Comparison of ENCODE assay signal across 29 mouse cellular contexts in the genomic region with DNA sequence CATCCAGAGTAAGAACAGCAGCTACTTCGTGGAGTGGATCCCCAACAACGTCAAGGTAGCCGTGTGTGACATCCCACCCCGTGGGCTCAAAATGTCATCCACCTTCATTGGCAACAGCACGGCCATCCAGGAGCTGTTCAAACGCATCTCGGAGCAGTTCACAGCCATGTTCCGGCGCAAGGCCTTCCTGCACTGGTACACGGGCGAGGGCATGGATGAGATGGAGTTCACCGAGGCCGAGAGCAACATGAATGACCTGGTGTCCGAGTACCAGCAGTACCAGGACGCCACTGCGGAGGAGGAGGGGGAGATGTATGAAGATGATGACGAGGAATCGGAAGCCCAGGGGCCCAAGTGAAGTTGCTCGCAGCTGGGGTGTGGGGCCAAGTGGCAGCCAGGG. TPM values are rescaled to one million over a fixed set of nuclear protein-coding genes. Genes with fewer than 3 reads are reported as not detected.
DNase-seq lines count a peak whose midpoint lies in the region; ATAC-seq and TF ChIP-seq lines count a peak whose summit lies in the region.
"Had no signal": no experiment of that assay in that cellular context is flagged by ENCODE, and none has a peak within 500 bp of the region (broad histone marks: within the 10 kb centered on the region; RNA-seq: fewer than 3 reads in every experiment).

No protein-coding gene starts in this region.

- H3K27me3 ChIP-seq in forebrain, embryonic 13.5 days: no peaks in the 10 kb centered on the region
- 0 out of 2 replicates have a peak, but pooled peaks cover 3% of the 10 kb centered on the region for H3K27me3 ChIP-seq in forebrain, embryonic 10.5 days (ENCODE audit: poor library complexity, severe bottlenecking)
- H3K27me3 ChIP-seq in intestine, embryonic 14.5 days (replicated peaks; ENCODE audit: control insufficient read depth, insufficient read depth, low read length): no peaks in the 10 kb centered on the region
- 0 out of 2 replicates have a peak, but pooled peaks cover 2% of the 10 kb centered on the region for H3K27me3 ChIP-seq in intestine, embryonic 15.5 days (replicated peaks)
- H3K27me3 ChIP-seq in G1E (ENCODE audit: insufficient read depth, low read length): peaks cover 20% of the 10 kb centered on the region
- H3K27me3 ChIP-seq: CH12.LX; embryonic facial prominence, embryonic 13.5 days; hindbrain, embryonic 13.5 days had no signal

- H3K4me1 ChIP-seq in forebrain, embryonic 13.5 days: peaks cover 21% of the 10 kb centered on the region
- H3K4me1 ChIP-seq in forebrain, embryonic 10.5 days: peaks cover 14% of the 10 kb centered on the region
- H3K4me1 ChIP-seq in intestine, embryonic 14.5 days (replicated peaks; ENCODE audit: control insufficient read depth, insufficient read depth, low read length): no peaks in the 10 kb centered on the region
- no peaks in the 10 kb centered on the region for H3K4me1 ChIP-seq in intestine, embryonic 15.5 days (replicated peaks)
- peaks cover 33% of the 10 kb centered on the region for H3K4me1 ChIP-seq in G1E (ENCODE audit: insufficient read depth, low read depth, low read length)

- H3K4me3 ChIP-seq in forebrain, embryonic 13.5 days: no peak overlapping the region
- no peak overlapping the region for H3K4me3 ChIP-seq in forebrain, embryonic 10.5 days
- no peak overlapping the region for H3K4me3 ChIP-seq in intestine, embryonic 14.5 days (ENCODE audit: low read depth, low read length)
- H3K4me3 ChIP-seq in intestine, embryonic 15.5 days (replicated peaks): no peak overlapping the region
- no peak overlapping the region for H3K4me3 ChIP-seq in G1E (ENCODE audit: low read depth, low read length)
- H3K4me3 ChIP-seq: embryonic facial prominence, embryonic 10.5 days; embryonic facial prominence, embryonic 13.5 days; hindbrain, embryonic 13.5 days had no signal

- peaks cover 65% of the 10 kb centered on the region for H3K36me3 ChIP-seq in forebrain, embryonic 13.5 days (ENCODE audit: poor library complexity, severe bottlenecking)
- peaks cover 52% of the 10 kb centered on the region for H3K36me3 ChIP-seq in forebrain, embryonic 10.5 days (replicated peaks)
- no peaks in the 10 kb centered on the region for H3K36me3 ChIP-seq in intestine, embryonic 14.5 days (ENCODE audit: control insufficient read depth, insufficient read depth, low read length)
- no peaks in the 10 kb centered on the region for H3K36me3 ChIP-seq in intestine, embryonic 15.5 days
- no peaks in the 10 kb centered on the region for H3K36me3 ChIP-seq in G1E (replicated peaks)
- H3K36me3 ChIP-seq: heart, embryonic 12.5 days; heart, embryonic 15.5 days had no signal

- DNase-seq in forebrain, embryonic 10.5 days (ENCODE audit: extremely low spot score, low spot score): no peak
- DNase-seq in intestine, embryonic 14.5 days (ENCODE audit: low spot score): peak; percentile 48
- DNase-seq in G1E (ENCODE audit: low spot score): peak; percentile 0
- DNase-seq: adrenal gland, adult 8-10 months; adrenal gland, postnatal 25 days; B cell, adult 2 months; cerebellum, adult 11-12 months; cerebellum, adult 8-10 months; cerebellum, postnatal 36 days; embryo, embryonic 11 days; gastrocnemius, postnatal 14 days; heart, postnatal 10 days; heart, postnatal 36 days; kidney, adult 2 months had no signal

- H3K9me3 ChIP-seq in forebrain, embryonic 13.5 days (replicated peaks): 0 out of 2 replicates have a peak, but pooled peaks cover under 1% of the 10 kb centered on the region
- H3K9me3 ChIP-seq in forebrain, embryonic 10.5 days: peaks cover under 1% of the 10 kb centered on the region; the same call in 1 of the 2 replicates
- 0 out of 2 replicates have a peak, but pooled peaks cover 2% of the 10 kb centered on the region for H3K9me3 ChIP-seq in intestine, embryonic 14.5 days (ENCODE audit: control insufficient read depth, low read length)
- no peaks in the 10 kb centered on the region for H3K9me3 ChIP-seq in intestine, embryonic 15.5 days
- H3K9me3 ChIP-seq in G1E (replicated peaks): no peaks in the 10 kb centered on the region
- H3K9me3 ChIP-seq: embryonic facial prominence, embryonic 10.5 days; embryonic facial prominence, embryonic 13.5 days; heart, embryonic 15.5 days had no signal

- H3K4me2 ChIP-seq in forebrain, embryonic 13.5 days: 0 out of 2 replicates have a peak overlapping the region, but pooled peaks have one; percentile 10
- H3K4me2 ChIP-seq in intestine, embryonic 14.5 days (ENCODE audit: low read length): no peak overlapping the region
- H3K4me2 ChIP-seq in intestine, embryonic 15.5 days (replicated peaks): no peak overlapping the region
- H3K4me2 ChIP-seq: hindbrain, embryonic 13.5 days had no signal

- no peak for ATAC-seq in forebrain, embryonic 13.5 days
- no peak for ATAC-seq in intestine, embryonic 14.5 days (replicated peaks; ENCODE audit: low FRiP score, low TSS enrichment, low read depth)
- ATAC-seq in intestine, embryonic 15.5 days: no peak
- no peak for ATAC-seq in G1E (ENCODE audit: extremely low read depth, insufficient number of reproducible peaks, low FRiP score, poor library complexity, severe bottlenecking)
- ATAC-seq in granulocyte monocyte progenitor cell, adult 5-6 weeks (replicated peaks; ENCODE audit: poor library complexity, severe bottlenecking): no peak
- ATAC-seq: activated CD4-positive, CD25-positive, alpha-beta regulatory T cell, adult 4 months; intestine, postnatal 0 days had no signal

- 91% methylated on average over 19 of the region's 19 CpGs for WGBS in forebrain, embryonic 13.5 days
- WGBS in forebrain, embryonic 10.5 days: 92% methylated on average over 19 of the region's 19 CpGs
- WGBS in intestine, embryonic 14.5 days: 84% methylated on average over 19 of the region's 19 CpGs
- WGBS in intestine, embryonic 15.5 days: 88% methylated on average over 19 of the region's 19 CpGs

- H3K27ac ChIP-seq in forebrain, embryonic 13.5 days: no peak overlapping the region
- H3K27ac ChIP-seq in forebrain, embryonic 10.5 days: no peak overlapping the region
- H3K27ac ChIP-seq in intestine, embryonic 14.5 days (ENCODE audit: low read depth): no peak overlapping the region
- H3K27ac ChIP-seq in intestine, embryonic 15.5 days: no peak overlapping the region
- H3K27ac ChIP-seq: embryonic facial prominence, embryonic 10.5 days; embryonic facial prominence, embryonic 13.5 days; heart, embryonic 15.5 days; hindbrain, embryonic 10.5 days; hindbrain, embryonic 13.5 days had no signal

- TF ChIP-seq CTCF in G1E (IDR thresholded peaks at IDR 0.05; ENCODE audit: low read depth, low read length): no peak

- peak overlapping the region; percentile 8; the same call in 1 of the 2 replicates for H3K9ac ChIP-seq in forebrain, embryonic 13.5 days
- no peak overlapping the region for H3K9ac ChIP-seq in intestine, embryonic 14.5 days (ENCODE audit: low read length)
- no peak overlapping the region for H3K9ac ChIP-seq in intestine, embryonic 15.5 days
- H3K9ac ChIP-seq: hindbrain, embryonic 13.5 days had no signal

RNA-seq across cellular contexts. Expression of a gene that starts 2.0 kb away (rescaled TPM):
- polyA plus RNA-seq in forebrain, embryonic 13.5 days (2015; fragmentation: Nextera tagmentation; extraction: Ambion mirVana): 38.9 and 41.2 TPM in 2 replicates
- polyA plus RNA-seq in forebrain, embryonic 10.5 days (2016; fragmentation: Nextera tagmentation; extraction: Ambion mirVana): 45.9 and 49.9 TPM in 2 replicates
- polyA plus RNA-seq in intestine, embryonic 14.5 days (2014; fragmentation: Nextera tagmentation; extraction: Ambion mirVana): 32.6 and 36.6 TPM in 2 replicates
- polyA plus RNA-seq in intestine, embryonic 15.5 days (2015; fragmentation: Nextera tagmentation; extraction: Ambion mirVana): 26.0 and 26.4 TPM in 2 replicates
- 14.4 and 18.6 TPM in 2 replicates for total RNA-seq in G1E (2014; fragmentation: Nextera tagmentation)
- total RNA-seq in G1E (2017): 12.6 and 15.1 TPM in 2 replicates
- polyA plus RNA-seq in G1E (2012): 11.4 and 16.7 TPM in 2 replicates
- 55.6 and 58.3 TPM in 2 replicates for total RNA-seq in granulocyte monocyte progenitor cell, adult 5-6 weeks (2014; fragmentation: Nextera tagmentation)
- total RNA-seq in granulocyte monocyte progenitor cell, adult 5-6 weeks (2017): 57.5 and 75.5 TPM in 2 replicates

RNA-seq across cellular contexts. Expression of a gene that starts 10.1 kb away (rescaled TPM):
- 1,305 and 1,381 TPM in 2 replicates for polyA plus RNA-seq in forebrain, embryonic 13.5 days (2015; fragmentation: Nextera tagmentation; extraction: Ambion mirVana)
- polyA plus RNA-seq in forebrain, embryonic 10.5 days (2016; fragmentation: Nextera tagmentation; extraction: Ambion mirVana): 205 and 261 TPM in 2 replicates
- 98.5 and 103 TPM in 2 replicates for polyA plus RNA-seq in intestine, embryonic 14.5 days (2014; fragmentation: Nextera tagmentation; extraction: Ambion mirVana)
- polyA plus RNA-seq in intestine, embryonic 15.5 days (2015; fragmentation: Nextera tagmentation; extraction: Ambion mirVana): 59.1 and 63.8 TPM in 2 replicates
- total RNA-seq in G1E (2014; fragmentation: Nextera tagmentation) (not detected in 2 replicates), G1E (2017) (0.41 and 0.71 TPM in 2 replicates)
- 0.14 and 0.22 TPM in 2 replicates for polyA plus RNA-seq in G1E (2012)
- total RNA-seq in granulocyte monocyte progenitor cell, adult 5-6 weeks (2014; fragmentation: Nextera tagmentation): not detected in 2 replicates
- total RNA-seq in granulocyte monocyte progenitor cell, adult 5-6 weeks (2017): not detected in 2 replicates
- total RNA-seq: gastrocnemius, adult 18-20 months had no signal

RNA-seq across cellular contexts. Expression of a gene that starts 14.4 kb away (rescaled TPM):
- polyA plus RNA-seq in forebrain, embryonic 13.5 days (2015; fragmentation: Nextera tagmentation; extraction: Ambion mirVana): 0.15 and 0.27 TPM in 2 replicates
- 0.06 and 0.07 TPM in 2 replicates for polyA plus RNA-seq in forebrain, embryonic 10.5 days (2016; fragmentation: Nextera tagmentation; extraction: Ambion mirVana)
- not detected in 2 replicates for polyA plus RNA-seq in intestine, embryonic 14.5 days (2014; fragmentation: Nextera tagmentation; extraction: Ambion mirVana)
- 0.04 TPM in 1 of 2 replicates, not detected in the other for polyA plus RNA-seq in intestine, embryonic 15.5 days (2015; fragmentation: Nextera tagmentation; extraction: Ambion mirVana)
- total RNA-seq in G1E (2014; fragmentation: Nextera tagmentation) (not detected in 2 replicates), G1E (2017) (0.12 and 0.27 TPM in 2 replicates)
- 0.01 and 0.02 TPM in 2 replicates for polyA plus RNA-seq in G1E (2012)
- 0.28 TPM in 1 of 2 replicates, not detected in the other for total RNA-seq in granulocyte monocyte progenitor cell, adult 5-6 weeks (2014; fragmentation: Nextera tagmentation)
- total RNA-seq in granulocyte monocyte progenitor cell, adult 5-6 weeks (2017): 0.05 TPM in 1 of 2 replicates, not detected in the other
- total RNA-seq: adrenal gland, postnatal 25 days; gastrocnemius, adult 18-20 months; gastrocnemius, postnatal 14 days; heart, adult 8-10 months; heart, postnatal 10 days; heart, postnatal 36 days had no signal
- polyA plus RNA-seq: activated CD4-positive, CD25-positive, alpha-beta regulatory T cell, adult 4 months; embryonic facial prominence, embryonic 10.5 days; gonadal fat pad, adult 2 months; heart, embryonic 12.5 days; heart, embryonic 15.5 days; intestine, postnatal 0 days; kidney, adult 2 months had no signal

RNA-seq across cellular contexts. Expression of a gene that starts 47.8 kb away (rescaled TPM):
- polyA plus RNA-seq in forebrain, embryonic 13.5 days (2015; fragmentation: Nextera tagmentation; extraction: Ambion mirVana): 190 and 207 TPM in 2 replicates
- polyA plus RNA-seq in forebrain, embryonic 10.5 days (2016; fragmentation: Nextera tagmentation; extraction: Ambion mirVana): 146 and 151 TPM in 2 replicates
- 164 and 170 TPM in 2 replicates for polyA plus RNA-seq in intestine, embryonic 14.5 days (2014; fragmentation: Nextera tagmentation; extraction: Ambion mirVana)
- polyA plus RNA-seq in intestine, embryonic 15.5 days (2015; fragmentation: Nextera tagmentation; extraction: Ambion mirVana): 147 and 170 TPM in 2 replicates
- 123 and 130 TPM in 2 replicates for total RNA-seq in G1E (2014; fragmentation: Nextera tagmentation)
- 125 and 133 TPM in 2 replicates for total RNA-seq in G1E (2017)
- 84.3 and 91.6 TPM in 2 replicates for polyA plus RNA-seq in G1E (2012)
- total RNA-seq in granulocyte monocyte progenitor cell, adult 5-6 weeks (2014; fragmentation: Nextera tagmentation): 110 and 113 TPM in 2 replicates
- total RNA-seq in granulocyte monocyte progenitor cell, adult 5-6 weeks (2017): 194 and 224 TPM in 2 replicates

RNA-seq across cellular contexts. Expression of a gene that starts 56.4 kb away (rescaled TPM):
- 55.9 and 60.4 TPM in 2 replicates for polyA plus RNA-seq in forebrain, embryonic 13.5 days (2015; fragmentation: Nextera tagmentation; extraction: Ambion mirVana)
- 68.8 and 69.7 TPM in 2 replicates for polyA plus RNA-seq in forebrain, embryonic 10.5 days (2016; fragmentation: Nextera tagmentation; extraction: Ambion mirVana)
- polyA plus RNA-seq in intestine, embryonic 14.5 days (2014; fragmentation: Nextera tagmentation; extraction: Ambion mirVana): 36.8 and 40.8 TPM in 2 replicates
- 43.4 and 51.2 TPM in 2 replicates for polyA plus RNA-seq in intestine, embryonic 15.5 days (2015; fragmentation: Nextera tagmentation; extraction: Ambion mirVana)
- 18.2 and 24.7 TPM in 2 replicates for total RNA-seq in G1E (2014; fragmentation: Nextera tagmentation)
- 14.2 and 20.5 TPM in 2 replicates for total RNA-seq in G1E (2017)
- 24.9 and 29.6 TPM in 2 replicates for polyA plus RNA-seq in G1E (2012)
- 38.4 and 42.1 TPM in 2 replicates for total RNA-seq in granulocyte monocyte progenitor cell, adult 5-6 weeks (2014; fragmentation: Nextera tagmentation)
- total RNA-seq in granulocyte monocyte progenitor cell, adult 5-6 weeks (2017): 21.2 and 25.0 TPM in 2 replicates

Comparison
In these comparisons a context has a peak if more than half of its experiments do, and no peak if none do; other contexts are left out.
1. RNA of a gene that starts 10.1 kb away (polyA plus RNA-seq): 1,305 to 1,381 TPM in forebrain, embryonic 13.5 days, 205 to 261 TPM in forebrain, embryonic 10.5 days, 98.5 to 103 TPM in intestine, embryonic 14.5 days and 59.1 to 63.8 TPM in intestine, embryonic 15.5 days; 0.14 to 0.22 TPM in G1E; every median in the first group is over 10 times any median in the second.